Mouse (Mus musculus) MEL (cell line): ENCODE results near the gene Tjp2. TPM values are rescaled to one million over a fixed set of nuclear protein-coding genes. Genes with fewer than 3 reads are reported as not detected.
"Not testable (repeated sequence)": the region's sequence is repeated elsewhere in the genome, so short reads cannot be mapped to it uniquely, and the experiment has no call there.

ENCODE experiments used
- DNase-seq: peaks from one replicate; pipeline ENCODE4 v3.0.0; 2011; ENCODE audit warnings: low read depth, low spot score
- H3K27ac ChIP-seq: 2 replicates; pipeline ENCODE4 v1.5.1; 2012; ENCODE audit warnings: low read depth, mild to moderate bottlenecking, control low read depth, low read length, moderate library complexity; ENCODE audit not compliant: control insufficient read depth
- H3K27me3 ChIP-seq, 2 experiments: fragments of 150-350 bp in 1 of 2; sonication (generic) in 1 of 2; 2 replicates each; pipeline ENCODE4 v1.6.1; 2012; ENCODE audit warnings: low read length in 2 of 2, mild to moderate bottlenecking in 2 of 2, improper control_type of control experiment in 1 of 2, moderate library complexity in 1 of 2; ENCODE audit not compliant: insufficient read depth in 2 of 2, control insufficient read depth in 1 of 2
- H3K36me3 ChIP-seq, 2 experiments: 2 replicates each; pipeline ENCODE4 v1.6.1; 2012 to 2014; ENCODE audit warnings: low read length in 2 of 2, improper control_type of control experiment in 1 of 2, inconsistent platforms in 1 of 2, mild to moderate bottlenecking in 1 of 2; ENCODE audit not compliant: insufficient read depth in 2 of 2, control insufficient read depth in 1 of 2
- H3K4me1 ChIP-seq, 2 experiments: fragments of 150-350 bp in 1 of 2; sonication (generic) in 1 of 2; 2 replicates each; pipeline ENCODE4 v1.6.1; 2012; ENCODE audit warnings: low read length in 2 of 2, improper control_type of control experiment in 1 of 2, mild to moderate bottlenecking in 1 of 2; ENCODE audit not compliant: insufficient read depth in 2 of 2, control insufficient read depth in 1 of 2
- H3K4me3 ChIP-seq, 2 experiments: fragments of 150-350 bp in 1 of 2; sonication (generic) in 1 of 2; 2 replicates each; pipeline ENCODE4 v1.5.1; 2012; ENCODE audit warnings: low read depth in 2 of 2, low read length in 2 of 2, mild to moderate bottlenecking in 2 of 2, moderate library complexity in 2 of 2, control low read depth in 1 of 2, improper control_type of control experiment in 1 of 2; ENCODE audit not compliant: control insufficient read depth in 1 of 2, insufficient read depth in 1 of 2
- H3K79me2 ChIP-seq: 2 replicates; pipeline ENCODE4 v1.6.1; 2012; ENCODE audit warnings: mild to moderate bottlenecking, low read length, moderate library complexity; ENCODE audit not compliant: control insufficient read depth, poor library complexity, insufficient read depth
- H3K9ac ChIP-seq: 2 replicates; pipeline ENCODE4 v1.6.1; 2012; ENCODE audit warnings: low read depth, mild to moderate bottlenecking, control low read depth, low read length, moderate library complexity; ENCODE audit not compliant: control insufficient read depth, poor library complexity, severe bottlenecking
- H3K9me3 ChIP-seq: fragments of 150-350 bp; sonication (generic); replicated peaks from 2 replicates; pipeline ENCODE4 v1.6.1; 2012; ENCODE audit warnings: mild to moderate bottlenecking, low read length, improper control_type of control experiment, moderate library complexity; ENCODE audit not compliant: insufficient read depth
- ELF1 ChIP-seq: IDR thresholded peaks from 2 replicates; pipeline ENCODE4 v1.6.1; 2014; ENCODE audit warnings: low read depth, mild to moderate bottlenecking, inconsistent platforms, low read length, improper control_type of control experiment, moderate library complexity
- HCFC1 ChIP-seq: IDR thresholded peaks from 2 replicates; pipeline ENCODE4 v1.6.1; 2012; ENCODE audit warnings: low read depth, mild to moderate bottlenecking, inconsistent platforms, low read length, improper control_type of control experiment, moderate library complexity
- MAFK ChIP-seq: IDR thresholded peaks from 2 replicates; pipeline ENCODE4 v1.6.1; 2011; ENCODE audit warnings: low read depth, mild to moderate bottlenecking, low read length, improper control_type of control experiment, borderline replicate concordance
- NELFE ChIP-seq: IDR thresholded peaks from 2 replicates; pipeline ENCODE4 v1.6.1; 2011; ENCODE audit warnings: low read depth, low read length, improper control_type of control experiment
- NRF1 ChIP-seq: IDR thresholded peaks from 2 replicates; pipeline ENCODE4 v1.6.1; 2014; ENCODE audit warnings: low read depth, mild to moderate bottlenecking, inconsistent platforms, low read length, improper control_type of control experiment, moderate library complexity; ENCODE audit not compliant: poor library complexity, insufficient read depth, severe bottlenecking
- POLR2AphosphoS5 ChIP-seq: IDR thresholded peaks from 2 replicates; pipeline ENCODE4 v1.6.1; 2012; ENCODE audit warnings: low read depth, borderline replicate concordance, mild to moderate bottlenecking, inconsistent platforms, low read length, moderate library complexity, mixed read lengths
- RAD21 ChIP-seq: IDR thresholded peaks from 2 replicates; pipeline ENCODE4 v1.6.1; 2011; ENCODE audit warnings: mild to moderate bottlenecking, low read depth, low read length, improper control_type of control experiment
- TAL1 ChIP-seq: IDR thresholded peaks from 2 replicates; pipeline ENCODE4 v1.6.1; 2012; ENCODE audit warnings: mild to moderate bottlenecking, inconsistent platforms, low read length, moderate library complexity, mixed read lengths
- USF2 ChIP-seq, 2 experiments: IDR thresholded peaks; 2 replicates each; pipeline ENCODE4 v1.6.1; 2011 to 2012; ENCODE audit warnings: improper control_type of control experiment in 2 of 2, low read length in 2 of 2, borderline replicate concordance in 1 of 2, inconsistent platforms in 1 of 2, low read depth in 1 of 2, mild to moderate bottlenecking in 1 of 2; ENCODE audit not compliant: insufficient read depth in 1 of 2
- polyA plus RNA-seq, 2 experiments: library from polyadenylated mRNA; stranded (reverse) in 1 of 2; unstranded in 1 of 2; fragments of >175 nt in 1 of 2; fragments of >200 nt in 1 of 2; gene quantifications; 2 replicates each; pipeline versions ENCODE4 v1.2.1 to v1.2.4; 2012; ENCODE audit warnings: low replicate concordance in 2 of 2, low read depth in 1 of 2; ENCODE audit not compliant: insufficient read length in 2 of 2, insufficient read depth in 1 of 2, missing spikeins in 1 of 2
- total RNA-seq: library from RNA; depleted of rRNA; stranded (reverse); fragments of 300-350 nt; gene quantifications from 2 replicates; pipeline ENCODE4 v1.2.3, GENCODE M21; 2012

Gene Tjp2
- total and polyA plus RNA-seq, 3 experiments, result 3.0 to 8.3 TPM; not detected in 1

DNA sequence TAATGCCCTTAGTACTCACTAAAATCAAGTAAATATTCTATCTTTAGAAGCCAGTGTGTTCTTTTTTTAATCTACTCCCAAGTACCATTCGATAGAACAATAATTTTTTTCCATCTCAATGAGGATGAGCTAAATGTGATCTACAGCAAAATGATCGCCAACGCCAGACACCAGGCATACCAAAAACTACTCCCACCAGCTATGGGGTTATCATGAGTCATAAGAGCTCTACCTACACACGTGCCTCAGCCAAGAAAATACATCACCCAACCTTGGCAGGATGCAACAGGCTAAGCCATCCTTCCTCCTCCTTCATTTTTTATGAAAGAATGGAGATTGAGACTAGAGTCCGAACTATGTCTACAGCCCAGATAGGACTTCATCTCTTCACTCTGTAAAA is 31.9 kb downstream of the Tjp2 start:
- Histone ChIP-seq H3K9ac (no peak overlapping the region), H3K36me3 (no peaks in the 10 kb centered on the region), H3K27me3 (no peaks in the 10 kb centered on the region), H3K27ac (no peak overlapping the region), H3K9me3 (no peaks in the 10 kb centered on the region), H3K79me2 (no peaks in the 10 kb centered on the region), H3K4me1 (no peaks in the 10 kb centered on the region), H3K4me3 (no peak overlapping the region)
- no peak for DNase-seq
- TF ChIP-seq MAFK (no peak), POLR2AphosphoS5 (no peak), RAD21 (no peak), NELFE (no peak)

DNA sequence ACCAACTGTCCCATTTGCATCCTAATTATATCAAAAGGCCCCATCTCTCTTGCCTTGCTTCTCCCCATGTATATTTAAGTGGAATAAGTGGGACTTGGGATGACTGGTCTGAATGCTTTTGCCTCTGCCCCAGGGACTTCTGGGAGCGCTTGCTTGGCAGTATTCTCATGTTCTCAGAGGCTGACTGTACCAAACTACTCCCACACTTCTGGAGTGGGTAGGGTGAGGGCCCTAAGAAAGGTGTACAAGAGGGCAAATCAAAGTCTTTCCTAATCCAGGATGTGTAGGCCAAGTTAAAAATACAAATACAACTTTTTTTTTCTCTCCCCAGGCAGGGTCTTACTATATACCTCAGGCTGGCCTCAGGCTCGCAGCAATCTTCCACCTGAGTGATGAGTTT is 37.0 kb downstream of the Tjp2 start:
- Histone ChIP-seq H3K4me1 (no peaks in the 10 kb centered on the region), H3K27ac (no peak overlapping the region), H3K9me3 (no peaks in the 10 kb centered on the region), H3K4me3 (no peak overlapping the region), H3K27me3 (no peaks in the 10 kb centered on the region), H3K9ac (no peak overlapping the region), H3K79me2 (no peaks in the 10 kb centered on the region), H3K36me3 (no peaks in the 10 kb centered on the region)
- no peak for DNase-seq
- TF ChIP-seq USF2 (IDR thresholded peaks at IDR 0.05; ENCODE audit: borderline replicate concordance in 1 of 2, insufficient read depth in 1 of 2, low read depth in 1 of 2, low read length in 2 of 2) (no peak), TAL1 (no peak), HCFC1 (no peak), ELF1 (no peak), NRF1 (no peak)

- DNase-seq, H3K27me3 ChIP-seq, H3K27ac ChIP-seq, H3K36me3 ChIP-seq, H3K4me3 ChIP-seq, H3K79me2 ChIP-seq, H3K4me1 ChIP-seq, H3K9ac ChIP-seq, H3K9me3 ChIP-seq: not testable (repeated sequence)
These were observed 37.5 kb downstream of the Tjp2 start for GRCm38 (mm10) chr19:24187358-24187757.
